Mouse (Mus musculus): ENCODE measurements around the gene Zscan29.

DNA sequence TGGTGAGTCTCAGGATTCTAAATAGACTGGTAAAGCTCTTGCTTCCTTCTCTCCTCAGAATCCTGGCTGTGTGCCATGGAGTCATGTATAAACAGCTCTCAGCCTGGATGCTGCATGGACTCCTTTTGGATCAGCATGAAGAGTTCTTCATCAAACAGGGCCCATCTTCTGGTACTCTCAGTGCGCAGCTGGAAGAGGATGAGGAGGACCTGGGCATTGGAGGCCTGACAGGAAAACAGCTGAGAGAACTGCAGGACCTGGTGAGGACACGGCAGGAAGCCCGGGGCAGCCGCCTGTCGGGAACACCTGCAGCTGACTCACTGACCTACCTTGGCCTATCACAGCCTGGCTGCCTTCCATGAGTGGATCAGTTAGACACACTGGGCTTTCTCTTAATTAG is 12.5 kb upstream of the Zscan29 start:
- TF ChIP-seq MAFK (IDR thresholded peaks at IDR 0.05; ENCODE audit: insufficient read depth, low read depth, low read length) (no peak), CHD2 (IDR thresholded peaks at IDR 0.05; ENCODE audit: low read depth, low read length) (no peak), ZNF384 (IDR thresholded peaks at IDR 0.05; ENCODE audit: low read depth, low read length) (no peak), ZC3H11A (IDR thresholded peaks at IDR 0.05; ENCODE audit: borderline replicate concordance, low read depth, low read length) (no peak)
